Mouse (Mus musculus) urinary bladder, postnatal 4 days (tissue): Measurements from ENCODE around the gene 4930435E12Rik.
"Not testable (repeated sequence)": the region's sequence is repeated elsewhere in the genome, so short reads cannot be mapped to it uniquely, and the experiment has no call there.

Experiments
- DNase-seq, 2 experiments: peaks; one replicate each; pipeline ENCODE4 v3.0.0; 2021 to 2022; ENCODE audit warnings: low spot score in 2 of 2

4930435E12Rik gene

DNA sequence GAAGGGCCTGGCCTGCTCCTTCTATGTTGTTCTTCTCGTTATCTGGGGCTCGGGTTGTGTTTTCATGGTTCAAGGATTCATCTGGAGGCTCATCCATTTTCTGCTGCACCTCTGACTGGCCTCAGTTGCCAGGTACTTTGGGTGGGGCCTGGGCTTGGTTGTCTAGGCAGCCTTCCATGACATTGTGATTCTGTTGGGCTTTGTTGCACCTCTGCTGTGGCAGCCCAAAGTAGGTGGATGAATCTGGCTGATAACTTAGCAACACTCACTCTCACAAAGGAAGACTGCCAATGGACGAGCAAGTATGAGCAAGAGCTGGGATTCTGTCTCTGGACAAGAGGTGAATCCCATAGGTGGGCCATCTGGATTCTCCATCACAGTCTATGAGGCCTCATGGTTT is at the start of gene 4930435E12Rik:
4930435E12Rik (minus strand) TSS at position 101 of the 400 bp plus-strand sequence.
- DNase-seq, result no peak

- DNase-seq, result no peak
Measured at GRCm38 (mm10) chr16:38874481-38874880, 45.9 kb upstream of the 4930435E12Rik start.

- no peak for DNase-seq
Measured at GRCm38 (mm10) chr16:38873231-38873630, 44.7 kb upstream of the 4930435E12Rik start.

DNA sequence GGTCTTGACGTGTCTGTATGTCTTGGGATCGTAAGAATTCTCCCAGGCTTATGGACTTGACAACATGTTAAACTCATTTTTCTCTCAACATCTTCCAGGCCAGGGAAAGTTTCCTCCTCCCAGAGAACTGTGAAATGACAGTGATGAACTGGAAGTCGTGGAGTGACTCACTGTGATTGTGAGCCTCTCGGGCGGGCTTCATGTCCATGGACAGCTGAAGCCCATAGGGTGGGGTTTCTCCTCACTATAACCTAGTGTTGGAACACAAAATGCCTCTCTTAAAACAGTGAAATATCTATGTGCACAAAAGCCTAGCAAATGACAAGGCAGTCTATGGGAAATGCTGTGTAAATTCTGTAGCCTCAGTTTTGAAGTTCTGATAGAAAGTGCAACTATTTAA is 35.8 kb upstream of the 4930435E12Rik start:
- no peak for DNase-seq

DNA sequence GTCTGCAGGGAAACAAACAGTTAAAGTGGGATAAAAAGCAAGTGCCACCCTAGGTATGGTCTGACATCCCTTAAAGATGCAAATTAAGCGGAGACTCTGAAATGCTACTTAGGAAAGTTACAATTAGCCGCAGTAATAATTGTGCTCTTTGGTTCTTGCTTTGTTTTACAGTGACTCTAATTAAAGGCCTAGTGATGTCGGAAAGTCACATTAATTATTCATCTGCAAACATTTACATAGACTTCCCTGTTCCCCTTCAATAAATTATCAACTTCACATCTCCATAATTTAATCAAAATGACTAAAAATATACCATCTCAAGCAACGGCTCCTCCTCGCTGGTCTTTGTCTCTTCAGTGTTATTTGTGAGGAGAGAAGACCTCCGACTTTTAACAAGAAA is 32.0 kb upstream of the 4930435E12Rik start:
- DNase-seq, result no peak

DNA sequence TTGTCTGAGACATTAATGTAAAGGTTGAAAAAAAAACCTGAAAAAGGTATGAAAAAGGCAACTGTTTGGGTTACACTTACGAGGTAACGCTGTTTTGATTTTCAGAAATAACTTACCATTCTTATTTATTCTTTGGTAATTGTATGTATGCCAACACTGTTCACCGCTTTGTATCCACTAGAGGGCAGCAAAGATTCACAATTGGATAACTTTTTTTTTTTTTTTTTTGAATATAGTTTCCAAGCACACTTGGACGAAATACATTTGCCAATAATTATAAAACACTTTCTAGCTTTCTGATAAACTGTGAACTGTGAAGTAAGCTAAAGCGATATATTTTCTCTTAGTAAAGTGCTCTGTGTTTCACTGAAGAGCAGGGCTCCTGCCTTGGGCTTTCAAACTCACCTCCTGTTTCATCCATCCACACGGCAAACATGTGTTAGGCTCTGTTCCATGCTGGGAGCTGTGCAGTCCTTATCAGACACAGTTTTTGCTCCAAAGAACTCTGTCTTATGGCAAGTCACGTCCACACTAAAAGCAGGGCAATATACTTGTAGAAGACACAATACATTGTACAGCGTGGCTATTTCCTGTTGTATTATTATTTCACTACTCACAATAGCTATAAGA is 29.7 kb upstream of the 4930435E12Rik start:
- DNase-seq, result no peak

DNA sequence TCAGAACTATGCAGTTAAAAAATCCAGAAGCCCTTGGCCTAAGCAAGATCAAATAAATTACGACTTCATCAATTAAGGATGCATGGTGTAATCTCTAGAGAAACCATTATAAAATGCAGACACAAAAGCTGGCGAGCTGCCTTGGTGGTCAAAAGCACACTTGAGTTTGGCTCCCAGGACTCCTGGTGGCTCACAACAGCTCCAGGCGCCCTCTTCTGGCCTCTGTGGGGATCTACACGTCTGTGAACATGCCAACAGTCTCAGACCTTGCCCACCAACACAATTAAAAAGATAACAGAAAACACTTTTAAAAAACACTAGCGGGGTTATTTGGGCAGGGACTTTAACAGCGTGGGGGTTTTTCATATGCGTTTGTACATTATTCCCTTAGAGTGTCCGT is 16.0 kb downstream of the 4930435E12Rik start:
- DNase-seq, result peak; percentile 60 to 79

DNA sequence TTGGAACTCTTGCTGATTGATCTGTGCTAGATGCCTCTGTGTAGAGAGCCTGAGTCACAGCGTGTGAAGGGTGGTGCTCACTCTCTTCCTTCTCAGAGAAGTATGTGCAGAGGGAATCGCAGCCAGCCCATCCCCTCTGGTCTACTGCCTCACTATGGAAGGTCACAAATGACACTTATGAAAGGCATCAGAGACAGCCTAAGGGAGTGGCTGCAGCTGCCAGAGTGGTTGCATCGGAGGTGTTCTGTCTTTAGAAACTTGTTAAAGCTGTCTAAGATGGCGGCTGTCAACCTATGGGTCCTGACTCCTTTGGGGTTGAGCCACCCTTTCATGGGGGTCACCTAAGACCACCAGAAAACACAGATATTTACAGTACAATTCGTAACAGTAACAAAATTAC is 18.4 kb downstream of the 4930435E12Rik start:
- DNase-seq, result no peak

GRCm38 (mm10) chr16:38807796-38808195 is 20.8 kb downstream of the 4930435E12Rik start:
- DNase-seq, result not testable (repeated sequence)

DNA sequence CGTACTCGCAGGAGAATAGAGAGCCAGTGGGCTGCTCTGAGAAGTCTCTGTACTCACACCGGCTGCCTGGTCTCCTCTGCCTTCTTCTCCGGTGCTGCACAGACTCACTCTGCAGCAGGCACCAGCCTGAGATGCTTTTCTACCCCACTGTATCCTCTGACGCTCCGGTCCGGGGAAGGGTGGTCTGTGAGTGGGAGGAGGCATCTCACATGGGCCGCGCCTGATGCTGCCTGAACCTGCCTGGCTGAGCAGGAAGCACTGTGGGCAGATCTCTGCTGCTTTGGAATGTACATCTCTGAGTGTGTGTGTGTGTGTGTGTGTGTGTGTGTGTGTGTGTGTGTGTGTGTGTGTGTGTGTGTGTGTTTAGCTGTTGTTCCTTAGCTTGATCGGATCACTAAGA is 28.5 kb downstream of the 4930435E12Rik start, which contains the start of gene Upk1b:
Upk1b (minus strand) TSS at position 238 of the 400 bp plus-strand sequence.
- DNase-seq, result peak in 1 of 2 experiments; percentile 69

DNA sequence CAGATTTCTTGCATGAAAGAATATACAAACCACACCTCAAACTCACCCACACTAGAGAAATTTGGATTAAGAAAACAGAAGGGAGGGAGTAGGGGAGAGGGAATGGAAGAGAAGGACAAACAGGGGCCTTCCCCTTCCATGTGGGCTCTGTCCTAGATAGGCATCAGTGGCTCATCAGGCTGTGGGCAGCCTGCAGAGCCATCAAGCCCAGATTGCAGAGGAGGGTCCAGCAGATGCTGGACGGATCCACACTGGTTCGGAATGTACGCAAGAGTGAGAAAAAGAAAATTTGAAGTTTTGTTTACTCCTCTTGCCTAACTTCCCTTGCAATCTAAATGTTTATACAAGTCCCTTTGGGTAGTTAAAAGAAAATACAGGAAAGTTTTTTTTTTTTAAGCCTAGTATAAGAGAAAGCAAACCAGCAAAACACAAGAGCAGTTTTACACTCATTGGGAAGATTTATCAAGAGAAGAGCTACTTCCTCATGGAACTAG is 29.5 kb downstream of the 4930435E12Rik start:
- DNase-seq, result no peak

GRCm38 (mm10) chr16:38793120-38793519 is 35.4 kb downstream of the 4930435E12Rik start:
- no peak for DNase-seq

- no peak for DNase-seq
Measured at GRCm38 (mm10) chr16:38789966-38790365, 38.6 kb downstream of the 4930435E12Rik start.

DNA sequence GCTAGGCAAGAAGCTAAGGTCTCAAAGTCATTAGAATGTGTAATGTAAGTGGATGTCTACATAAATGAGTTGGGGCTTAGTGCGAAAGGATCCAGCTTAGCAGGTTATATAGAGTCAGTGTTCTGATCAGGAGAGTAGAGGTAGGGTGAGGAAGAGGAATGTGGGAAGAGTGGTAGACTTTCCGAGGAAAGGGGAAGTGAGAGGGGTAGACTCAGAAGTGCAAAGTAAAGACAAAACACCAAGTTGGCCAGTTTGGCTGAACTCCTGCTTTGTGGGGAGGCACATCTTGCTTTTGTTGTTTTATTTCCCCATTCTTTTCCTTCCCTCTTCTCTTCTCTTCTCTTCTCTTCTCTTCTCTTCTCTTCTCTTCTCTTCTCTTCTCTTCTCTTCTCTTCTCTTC is 39.5 kb downstream of the 4930435E12Rik start:
- no peak for DNase-seq

DNA sequence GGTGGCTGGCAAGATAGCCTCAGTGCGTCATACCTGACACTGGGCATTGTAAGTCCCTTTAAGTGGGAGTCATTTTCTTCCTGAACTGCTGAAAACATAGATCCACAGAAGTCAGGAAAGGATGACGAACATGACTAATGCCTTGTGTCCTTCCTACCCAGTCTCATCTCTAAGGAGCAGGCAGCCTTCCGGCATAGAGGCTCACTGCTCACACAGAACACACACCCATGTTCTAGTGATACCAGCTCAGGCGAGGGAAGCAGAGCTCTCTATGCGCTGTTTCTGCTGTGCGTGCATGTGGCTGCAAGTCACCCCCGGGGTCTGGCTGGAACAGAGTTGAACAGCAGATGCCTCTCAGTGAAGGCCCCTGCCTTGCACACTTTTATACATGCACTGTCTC is 43.2 kb downstream of the 4930435E12Rik start:
- no peak for DNase-seq

DNA sequence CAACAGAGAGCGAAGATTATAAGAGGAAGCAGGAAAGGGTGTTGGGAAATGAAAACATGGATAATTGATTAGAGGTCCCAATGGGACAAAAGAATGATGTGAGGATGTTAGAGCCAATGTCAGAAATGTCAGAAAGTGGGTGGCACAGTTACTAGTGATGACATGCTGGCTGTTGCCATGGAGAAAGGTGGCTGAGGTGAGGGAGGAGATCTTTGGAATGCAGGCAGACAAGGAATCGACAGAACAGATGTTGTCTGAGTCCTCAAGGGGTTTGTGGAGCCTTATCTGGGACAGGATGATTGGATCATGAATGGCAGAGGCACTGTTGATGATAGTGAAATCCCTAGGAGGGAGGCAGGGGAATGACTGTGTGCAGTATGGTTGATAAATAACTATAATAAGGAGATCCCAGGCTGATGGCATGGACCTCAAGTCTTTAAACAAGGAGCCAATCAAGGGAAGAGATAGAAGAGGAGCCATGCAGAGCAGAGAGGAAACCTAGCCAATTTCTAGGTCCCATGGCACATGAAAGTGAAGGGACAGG is 46.0 kb downstream of the 4930435E12Rik start:
- no peak for DNase-seq

DNA sequence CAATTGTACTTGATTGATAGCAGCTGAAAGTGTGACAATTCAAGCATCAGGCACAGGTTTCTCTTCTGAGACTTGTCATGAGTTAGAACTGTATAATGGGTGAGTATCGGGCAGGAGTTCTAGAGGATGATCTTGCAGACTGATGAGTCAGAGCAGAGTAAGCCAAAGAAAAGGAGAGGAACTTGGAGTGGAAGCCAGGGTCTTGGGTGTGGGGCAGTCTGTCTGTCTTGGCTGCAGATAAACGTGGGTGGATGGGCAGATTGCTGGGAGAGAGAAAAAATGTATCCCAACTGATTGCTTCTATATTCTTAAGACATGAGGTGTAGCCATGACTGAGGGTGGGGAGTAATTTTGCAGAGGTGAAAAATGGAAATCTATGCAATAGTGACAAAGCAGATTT is 46.6 kb downstream of the 4930435E12Rik start:
- DNase-seq, result no peak

GRCm38 (mm10) chr16:38780960-38781572 is 47.5 kb downstream of the 4930435E12Rik start:
- no peak for DNase-seq

DNA sequence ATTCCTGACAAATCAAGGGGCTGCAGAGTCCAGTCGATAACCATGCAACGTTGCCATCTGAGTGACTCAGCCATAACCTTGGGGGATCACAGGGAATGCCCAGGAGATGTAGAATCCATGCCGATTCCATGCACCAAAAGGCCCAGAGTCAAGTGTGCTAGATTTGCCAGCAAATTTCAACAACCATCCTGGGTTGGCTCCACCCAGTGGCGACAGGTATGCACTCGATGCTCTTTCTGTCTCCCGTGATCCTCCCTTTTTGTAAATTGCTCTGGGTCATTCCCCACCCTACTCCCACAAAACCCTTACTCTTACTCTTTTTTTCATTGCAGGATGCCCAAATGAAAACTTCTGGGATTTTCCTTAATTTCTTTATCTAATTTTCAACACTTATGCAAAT is 52.2 kb downstream of the 4930435E12Rik start:
- DNase-seq, result no peak

DNA sequence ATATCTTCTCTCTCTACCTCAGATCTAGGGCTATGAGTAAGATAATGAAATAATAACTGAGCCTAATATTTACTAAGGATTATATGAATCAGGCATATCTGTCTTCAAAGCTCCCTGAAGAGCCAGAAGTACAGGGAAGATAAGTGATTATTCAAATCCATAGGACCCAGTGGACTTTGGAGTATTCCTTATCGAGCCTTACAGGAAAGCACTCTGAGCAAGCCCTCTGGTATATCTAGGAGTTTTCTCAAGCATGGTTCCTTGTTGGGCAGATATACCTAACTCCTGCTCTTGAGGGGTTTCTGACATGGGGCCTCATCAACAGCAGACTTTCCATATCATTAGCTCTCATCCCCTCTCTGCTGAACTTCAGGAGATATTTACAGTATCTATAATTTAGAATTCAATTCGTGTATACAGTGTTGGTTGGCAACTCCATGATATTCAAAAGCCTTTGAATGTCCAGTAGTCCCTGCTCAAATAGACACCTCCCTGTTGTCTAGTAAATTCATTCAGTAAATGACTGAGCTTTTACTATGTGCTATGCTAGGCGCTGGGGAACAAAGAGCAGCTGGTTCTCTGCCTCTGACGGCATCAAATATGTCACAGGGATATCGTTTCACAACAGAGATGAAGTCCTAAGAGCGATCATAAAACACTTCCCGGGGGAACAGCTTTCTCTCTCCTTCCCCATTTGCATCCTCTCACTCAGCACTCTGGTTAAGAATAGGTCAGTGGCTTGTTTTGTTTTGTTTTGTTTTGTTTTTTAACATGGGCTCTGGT is 53.4 kb downstream of the 4930435E12Rik start:
- DNase-seq, result no peak

GRCm38 (mm10) chr16:38772906-38773496 is 55.5 kb downstream of the 4930435E12Rik start:
- DNase-seq, result no peak

DNA sequence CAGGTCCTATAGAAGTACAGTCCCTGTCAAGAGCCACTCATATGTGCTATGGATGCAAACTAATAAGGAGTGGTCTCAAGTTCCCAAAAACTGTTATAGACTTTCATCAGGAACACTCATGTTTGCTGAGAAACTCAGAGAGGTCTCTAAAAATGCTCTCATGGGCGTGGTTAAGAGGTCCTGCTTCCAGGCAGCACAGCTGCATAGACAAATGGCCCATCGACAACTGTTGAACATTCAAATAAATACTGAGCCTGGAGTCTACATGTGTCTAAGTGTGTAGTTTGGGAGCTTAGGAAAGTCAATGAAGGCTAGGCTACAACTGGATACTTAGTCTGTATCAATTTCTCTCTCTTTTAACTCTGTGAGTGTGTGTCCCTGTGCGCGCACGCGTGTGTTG is 57.4 kb downstream of the 4930435E12Rik start:
- DNase-seq, result no peak
